Mouse (Mus musculus) central nervous system, embryonic 18 days (tissue): ENCODE results near the gene Glt8d1. TPM values are rescaled to one million over a fixed set of nuclear protein-coding genes. Genes with fewer than 3 reads are reported as not detected.

Experiments
- polyA plus RNA-seq: library from polyadenylated mRNA; depleted of rRNA; stranded (reverse); fragments of >200 nt; gene quantifications from 2 replicates; pipeline ENCODE4 v1.2.3, GENCODE M21; 2012; rRNA removed

Gene Glt8d1
- polyA plus RNA-seq = 130 and 145 TPM in 2 replicates

DNA sequence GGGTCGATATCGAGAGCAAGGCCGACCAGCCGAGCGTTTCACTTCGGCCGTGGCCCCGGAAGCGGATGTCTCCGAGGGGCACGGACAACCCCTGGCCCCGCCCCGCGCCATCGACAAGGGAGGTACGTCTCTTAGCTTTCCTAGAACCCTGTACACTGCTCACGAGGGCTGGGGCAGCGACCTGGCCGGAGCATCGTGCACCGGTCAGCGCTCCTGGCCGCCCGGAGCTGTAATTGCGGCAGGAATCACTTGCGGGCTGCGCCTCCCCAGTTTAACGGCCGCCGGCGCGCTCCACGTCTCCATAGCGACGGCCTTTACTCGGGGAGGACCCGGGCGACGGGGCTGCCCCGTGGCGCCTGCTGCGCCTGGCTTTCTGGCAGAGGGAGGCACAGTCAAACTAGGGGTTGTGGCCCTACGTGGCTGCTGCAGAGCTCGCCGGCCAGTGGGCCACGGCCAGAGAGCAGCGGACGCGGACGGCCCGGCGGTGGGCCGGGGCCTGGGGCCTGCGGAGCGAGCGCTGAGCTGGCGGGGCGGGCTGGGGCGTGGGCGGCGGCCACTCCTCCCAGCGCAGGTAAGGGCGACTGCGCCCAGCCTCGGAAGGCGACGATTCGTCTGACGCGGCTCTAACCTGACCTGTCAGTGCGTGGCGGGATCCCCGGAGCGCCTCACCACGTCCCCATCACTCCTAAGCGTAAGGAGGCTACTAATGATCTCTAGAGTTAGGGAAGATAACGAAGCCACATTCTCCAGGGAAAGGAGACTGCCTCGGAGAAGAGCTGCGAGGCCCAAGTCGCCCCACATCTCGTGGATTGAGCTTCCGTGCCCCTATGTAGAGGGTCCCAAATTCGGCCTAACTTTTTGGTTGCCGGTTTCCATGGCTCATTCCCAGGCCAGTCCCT, at the start of gene Glt8d1, which contains the start of gene Spcs1:
Gene Glt8d1 (plus strand): TSS at position 94 of the 899 bp plus-strand sequence.
Gene Spcs1 (minus strand): TSS at position 366 of the 899 bp plus-strand sequence.

DNA sequence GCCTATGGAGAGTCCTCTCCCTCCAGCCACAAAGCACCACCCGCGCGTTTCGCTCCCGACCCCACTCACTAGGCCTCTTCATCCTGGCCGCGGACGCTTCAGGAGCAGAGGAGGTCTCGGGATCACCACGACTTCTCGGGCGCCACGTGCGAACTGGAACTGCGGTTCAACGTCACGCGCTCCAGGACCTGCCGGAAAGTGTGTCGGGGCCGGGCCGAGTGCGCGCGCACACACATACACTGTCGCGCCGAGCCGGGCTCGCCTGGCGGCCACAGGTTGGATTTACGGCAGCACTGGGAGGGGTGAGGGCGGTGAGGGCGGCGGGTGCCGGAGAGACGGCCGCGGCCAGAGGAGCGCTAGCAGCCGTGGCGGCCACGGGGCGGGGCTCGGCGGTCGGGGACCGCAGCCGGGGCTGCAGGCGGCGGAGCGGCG, 17.7 kb downstream of the Glt8d1 start, which contains the start of the genes Pbrm1 and Gnl3:
Gene Pbrm1 (plus strand): TSS at position 279 of the 432 bp plus-strand sequence.
Gene Gnl3 (minus strand): TSS at position 293 of the 432 bp plus-strand sequence.

Other genes with a start within 250 kb of the Glt8d1 start
- gene Tmem110, start 175.8 kb upstream of the Glt8d1 start, polyA plus RNA-seq = 27.9 and 28.8 TPM in 2 replicates
- 0.69 and 3.0 TPM in 2 replicates for gene Mustn1, start 122.2 kb upstream of the Glt8d1 start, polyA plus RNA-seq
- 0.06 and 0.09 TPM in 2 replicates for gene Itih4, start 114.9 kb upstream of the Glt8d1 start, polyA plus RNA-seq
- gene Itih3, start 77.6 kb upstream of the Glt8d1 start, polyA plus RNA-seq = 2.3 and 3.1 TPM in 2 replicates
- not detected in 2 replicates for gene Itih1, start 58.1 kb upstream of the Glt8d1 start, polyA plus RNA-seq
- gene Nek4, start 50.0 kb upstream of the Glt8d1 start, polyA plus RNA-seq = 12.7 and 13.3 TPM in 2 replicates
- gene Spcs1, start 272 bp downstream of the Glt8d1 start, polyA plus RNA-seq = 273 and 290 TPM in 2 replicates
- 38.0 and 38.1 TPM in 2 replicates for gene Pbrm1, start 17.7 kb downstream of the Glt8d1 start, polyA plus RNA-seq
- gene Gnl3, start 17.8 kb downstream of the Glt8d1 start, polyA plus RNA-seq = 77.5 and 80.2 TPM in 2 replicates
- gene Smim4, start 127.6 kb downstream of the Glt8d1 start, polyA plus RNA-seq = 28.0 and 28.7 TPM in 2 replicates
- gene Nt5dc2, start 129.7 kb downstream of the Glt8d1 start, polyA plus RNA-seq = 136 and 140 TPM in 2 replicates
- gene Stab1, start 167.2 kb downstream of the Glt8d1 start, polyA plus RNA-seq = 18.6 and 21.0 TPM in 2 replicates
- gene Tnnc1, start 206.9 kb downstream of the Glt8d1 start, polyA plus RNA-seq = 3.6 and 17.2 TPM in 2 replicates
- 308 and 353 TPM in 2 replicates for gene Nisch, start 215.5 kb downstream of the Glt8d1 start, polyA plus RNA-seq
- 1.3 and 1.6 TPM in 2 replicates for gene Sema3g, start 216.5 kb downstream of the Glt8d1 start, polyA plus RNA-seq
- 6.0 and 6.6 TPM in 2 replicates for gene Phf7, start 249.9 kb downstream of the Glt8d1 start, polyA plus RNA-seq